Mouse (Mus musculus) heart, adult 10 weeks (tissue): ENCODE results near the gene Pnpla7. TPM values are rescaled to one million over a fixed set of nuclear protein-coding genes. Genes with fewer than 3 reads are reported as not detected.

Experiments used
- polyA plus RNA-seq: library from polyadenylated mRNA; stranded (reverse); fragments of 350-450 nt; fragmentation: Illumina TruSeq; extraction: RNeasy Lipid Tissue Mini Kit (QIAGEN cat#74804); gene quantifications from one replicate; pipeline ENCODE4 v1.2.3, GENCODE M21; 2014; ENCODE audit warnings: low read depth, low replicate concordance

Pnpla7 gene
- polyA plus RNA-seq, result 21.6 TPM

DNA sequence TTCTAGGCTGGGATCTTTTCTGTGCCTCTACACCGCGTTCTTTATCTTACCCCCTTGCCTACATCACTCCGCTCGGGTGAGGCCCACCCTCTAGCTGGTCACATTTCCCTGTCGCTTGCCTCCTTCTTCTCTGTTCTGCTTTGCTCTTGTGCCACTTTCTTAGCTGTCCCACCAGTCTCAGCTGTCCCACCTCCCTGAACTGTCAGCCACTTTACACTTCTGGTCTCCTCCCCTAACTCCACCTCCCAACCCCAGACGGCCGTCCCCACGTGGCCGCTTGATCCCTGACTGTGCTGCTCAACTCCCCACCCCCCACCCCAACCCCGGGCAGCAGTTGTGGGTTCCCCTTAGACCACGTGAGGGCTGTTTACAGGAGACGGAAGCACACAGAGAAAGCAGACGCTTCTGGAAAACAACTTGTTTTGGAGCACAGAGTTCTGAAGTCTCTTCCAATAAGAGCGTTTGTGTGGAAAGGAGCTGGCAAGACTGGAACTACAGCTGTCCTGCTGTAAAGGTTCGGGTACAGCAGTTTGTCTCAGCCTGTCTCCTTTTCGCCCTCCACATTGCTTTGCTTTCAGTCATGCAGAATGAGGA is at the start of gene Pnpla7:
TSS of gene Pnpla7 (plus strand) at position 330 of the 594 bp plus-strand sequence.

DNA sequence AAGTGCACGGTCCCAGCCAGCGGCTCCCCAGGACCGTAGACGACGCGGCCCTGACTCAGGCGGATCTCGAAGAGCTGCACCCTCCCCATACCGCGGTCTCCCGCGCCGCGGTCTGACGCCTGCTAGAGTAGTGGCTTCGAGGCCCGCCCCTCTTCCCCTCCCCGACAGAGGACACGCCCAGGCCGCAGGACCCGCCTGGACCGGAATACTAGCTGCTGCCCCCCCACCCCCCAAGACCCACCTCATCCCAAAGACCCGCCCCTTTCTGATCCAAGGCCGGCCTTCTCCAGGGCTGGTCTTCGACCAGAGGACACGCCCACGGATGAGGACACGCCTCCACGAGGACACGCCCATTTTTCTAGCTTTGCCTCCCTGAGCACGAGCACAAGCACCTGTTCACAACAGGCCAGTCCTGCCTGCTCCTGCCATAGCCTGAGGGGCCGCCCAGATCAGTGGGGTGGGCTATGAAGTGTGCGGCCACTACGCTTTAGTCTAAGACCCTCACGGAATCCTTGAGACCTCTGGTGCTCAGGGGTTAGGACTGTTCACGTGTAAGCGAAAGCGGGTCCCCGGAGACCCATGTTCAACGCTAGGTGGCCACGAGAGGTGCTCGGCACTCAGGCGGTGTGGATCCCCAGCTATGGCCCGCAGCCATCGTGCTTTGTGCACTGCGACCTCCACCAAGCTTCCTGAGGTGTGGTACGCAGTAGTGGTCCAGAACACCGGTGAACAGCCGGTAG is 40.6 kb upstream of the Pnpla7 start, which contains the start of gene Arrdc1:
TSS of gene Arrdc1 (minus strand) at position 196 of the 740 bp plus-strand sequence.

DNA sequence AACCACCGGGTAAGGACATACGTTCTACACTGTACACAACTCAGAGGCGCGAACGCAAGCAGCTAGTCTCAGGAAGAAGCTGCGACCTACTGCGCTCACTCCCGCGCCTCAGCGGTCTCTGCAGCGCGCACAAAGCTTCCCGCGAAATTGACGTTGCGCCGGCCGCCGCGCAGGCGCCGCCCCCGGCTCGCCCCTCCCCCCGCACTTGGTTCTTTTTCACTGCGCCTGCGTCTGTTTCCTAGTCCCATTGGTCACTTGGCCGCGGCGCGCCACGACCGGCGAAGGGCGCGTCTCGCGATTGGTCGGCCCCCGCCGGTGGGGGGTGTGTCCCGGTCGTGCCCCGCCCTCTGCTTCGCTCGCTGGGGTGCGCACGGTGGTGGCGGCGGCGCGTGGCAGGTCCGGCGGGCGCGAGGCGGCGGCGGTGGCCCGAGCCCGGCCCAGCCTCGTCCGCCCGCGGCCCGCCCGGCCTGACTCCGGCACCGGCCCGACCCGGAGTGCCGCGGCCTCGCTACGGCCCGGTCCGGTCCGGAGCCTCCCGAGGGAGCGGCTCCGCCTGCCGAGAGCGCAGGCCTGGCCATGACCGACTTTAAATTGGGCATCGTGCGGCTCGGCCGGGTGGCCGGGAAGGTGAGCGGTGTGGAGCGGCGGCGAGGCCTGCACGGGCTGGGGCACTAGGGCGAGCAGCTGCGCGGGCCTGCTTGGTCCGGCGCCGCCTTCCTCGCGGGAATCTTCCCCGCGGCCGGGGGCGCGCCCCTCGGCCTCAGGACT is 26.2 kb upstream of the Pnpla7 start, which contains the start of gene Zmynd19:
TSS of gene Zmynd19 (plus strand) at position 372 of the 768 bp plus-strand sequence.

DNA sequence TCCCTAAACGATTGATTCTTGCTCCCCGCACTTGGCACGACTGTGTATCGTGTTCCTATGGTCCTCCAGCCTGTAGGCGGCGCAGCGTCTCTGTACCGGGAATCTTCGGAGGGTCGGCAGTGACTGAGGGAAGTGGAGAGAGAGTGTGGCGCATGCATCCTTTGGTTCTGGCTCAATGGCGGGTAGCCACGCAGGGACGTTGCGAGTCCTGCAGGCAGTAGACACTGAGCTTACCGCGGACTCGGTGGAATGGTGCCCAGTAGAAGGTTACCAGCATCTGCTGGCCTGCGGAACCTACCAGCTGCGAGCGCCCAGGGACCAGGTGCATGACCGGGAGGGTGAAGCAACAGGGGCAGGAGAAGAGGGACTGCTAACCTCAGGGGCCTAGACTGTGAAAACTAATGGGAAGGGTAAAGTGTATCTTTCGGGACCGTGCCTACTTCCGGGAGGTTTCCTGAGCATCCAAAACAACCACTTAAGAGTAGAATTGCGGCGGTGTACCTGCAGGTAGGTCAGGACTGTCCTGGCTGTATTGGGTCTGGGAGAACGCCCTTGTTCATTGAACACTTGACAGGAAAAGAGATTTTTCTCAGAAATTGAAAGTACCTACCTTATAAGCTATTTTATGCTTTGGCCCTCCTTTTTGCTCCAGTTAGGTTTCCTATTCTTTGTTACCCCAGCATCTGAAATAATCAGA is 13.4 kb upstream of the Pnpla7 start, which contains the start of gene Dph7:
TSS of gene Dph7 (plus strand) at position 97 of the 697 bp plus-strand sequence.

DNA sequence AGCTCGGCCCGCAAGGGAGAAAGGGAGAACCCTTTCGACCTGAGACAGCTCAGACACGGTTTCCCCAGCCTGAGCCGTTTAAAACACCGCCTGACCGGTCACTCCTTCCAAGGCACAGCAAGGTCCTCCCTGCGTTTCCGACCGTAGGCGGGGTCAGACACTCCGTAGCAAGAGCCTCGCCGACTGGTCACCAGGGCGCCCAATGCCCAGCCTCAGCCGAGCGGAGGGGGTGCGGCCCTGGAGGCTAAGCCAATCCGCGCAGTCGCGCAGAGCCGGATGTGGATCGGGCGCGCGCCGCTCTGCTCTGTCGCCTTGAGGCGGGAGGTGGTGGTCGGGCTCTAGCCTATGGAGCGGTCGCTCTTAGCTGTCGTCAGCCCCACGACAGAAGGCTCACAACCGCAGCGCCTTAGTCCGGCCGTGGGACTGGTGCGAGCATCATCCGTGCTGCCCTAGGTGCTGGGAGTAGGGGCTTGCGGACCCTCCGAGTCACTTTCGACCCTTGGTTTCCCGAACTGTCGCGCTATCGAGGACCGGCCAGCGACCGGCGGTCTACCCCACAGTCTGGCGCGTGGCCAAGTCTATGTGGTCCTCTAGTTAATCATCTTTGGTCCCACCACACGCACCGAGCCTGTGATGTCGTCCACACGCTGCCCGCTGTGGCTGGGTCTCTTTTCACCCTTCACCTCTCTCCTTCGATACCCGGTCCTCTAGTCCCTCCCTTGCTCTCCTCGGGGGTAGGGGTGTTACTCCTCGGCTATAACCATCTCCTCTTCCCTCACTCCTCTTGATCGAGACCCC is 728 bp upstream of the Pnpla7 start, which contains the start of gene Mrpl41:
TSS of gene Mrpl41 (minus strand) at position 193 of the 798 bp plus-strand sequence.

DNA sequence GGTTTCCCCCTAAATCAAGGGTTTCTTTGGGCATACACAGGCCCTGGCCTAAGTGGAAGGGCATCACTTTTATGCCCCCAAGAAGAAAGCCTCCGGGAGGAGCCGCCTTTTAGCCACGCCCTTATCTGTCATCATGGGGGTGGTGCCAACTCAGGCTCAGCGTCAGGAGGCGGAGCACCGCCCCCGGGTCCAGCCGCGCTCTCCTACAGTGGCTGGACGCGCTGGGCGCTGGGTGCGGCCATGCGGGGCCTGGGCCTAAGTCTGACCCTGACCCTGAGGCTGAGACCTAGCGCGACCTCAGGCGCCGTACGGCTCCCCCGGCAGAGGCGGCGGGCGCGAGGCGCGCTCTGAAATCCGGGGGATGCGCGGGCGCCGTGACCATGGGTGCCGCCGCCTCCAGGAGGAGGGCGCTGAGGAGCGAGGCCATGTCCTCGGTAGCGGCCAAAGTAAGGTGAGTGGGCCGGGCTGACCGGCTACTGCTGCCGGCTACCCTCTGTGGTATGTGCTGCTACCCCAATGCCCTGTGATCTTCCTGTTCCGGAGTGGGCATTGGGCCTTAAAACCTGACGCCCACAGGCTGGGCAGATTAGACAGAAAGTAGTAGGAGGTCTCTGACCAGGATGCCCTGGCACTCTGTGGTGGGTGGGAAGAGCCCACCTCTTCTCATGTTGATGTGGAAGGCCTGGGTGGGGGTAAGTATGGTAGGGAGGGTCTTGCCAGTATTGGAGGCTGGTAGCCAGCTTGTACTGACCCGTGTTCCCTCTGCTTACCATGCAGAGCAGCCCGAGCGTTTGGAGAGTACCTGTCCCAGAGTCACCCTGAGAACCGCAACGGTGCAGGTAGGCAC is 78.6 kb downstream of the Pnpla7 start, which contains the start of gene Nsmf:
TSS of gene Nsmf (plus strand) at position 135 of the 847 bp plus-strand sequence.

DNA sequence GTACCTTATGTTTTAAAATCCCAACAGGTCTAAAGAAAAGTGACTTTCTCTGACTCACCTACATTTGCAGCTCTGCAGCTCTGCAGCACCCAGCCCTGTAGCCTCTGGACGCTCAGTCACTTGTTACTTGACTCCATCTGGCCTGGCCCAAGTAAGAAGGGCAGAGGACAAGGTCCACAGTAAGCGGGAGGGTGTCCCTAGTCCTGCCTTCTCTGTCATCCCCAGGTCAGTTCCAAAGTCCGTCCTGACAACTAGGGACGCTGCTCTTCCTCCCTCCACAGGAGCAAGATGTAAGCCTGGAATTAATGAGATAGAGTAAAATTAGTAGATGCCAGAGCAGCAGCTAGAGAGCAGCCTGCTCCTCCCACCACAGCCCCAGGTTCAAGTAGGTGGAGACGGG is 104.2 kb downstream of the Pnpla7 start, which contains the start of gene Entpd8:
TSS of gene Entpd8 (plus strand) at position 229 of the 400 bp plus-strand sequence.

DNA sequence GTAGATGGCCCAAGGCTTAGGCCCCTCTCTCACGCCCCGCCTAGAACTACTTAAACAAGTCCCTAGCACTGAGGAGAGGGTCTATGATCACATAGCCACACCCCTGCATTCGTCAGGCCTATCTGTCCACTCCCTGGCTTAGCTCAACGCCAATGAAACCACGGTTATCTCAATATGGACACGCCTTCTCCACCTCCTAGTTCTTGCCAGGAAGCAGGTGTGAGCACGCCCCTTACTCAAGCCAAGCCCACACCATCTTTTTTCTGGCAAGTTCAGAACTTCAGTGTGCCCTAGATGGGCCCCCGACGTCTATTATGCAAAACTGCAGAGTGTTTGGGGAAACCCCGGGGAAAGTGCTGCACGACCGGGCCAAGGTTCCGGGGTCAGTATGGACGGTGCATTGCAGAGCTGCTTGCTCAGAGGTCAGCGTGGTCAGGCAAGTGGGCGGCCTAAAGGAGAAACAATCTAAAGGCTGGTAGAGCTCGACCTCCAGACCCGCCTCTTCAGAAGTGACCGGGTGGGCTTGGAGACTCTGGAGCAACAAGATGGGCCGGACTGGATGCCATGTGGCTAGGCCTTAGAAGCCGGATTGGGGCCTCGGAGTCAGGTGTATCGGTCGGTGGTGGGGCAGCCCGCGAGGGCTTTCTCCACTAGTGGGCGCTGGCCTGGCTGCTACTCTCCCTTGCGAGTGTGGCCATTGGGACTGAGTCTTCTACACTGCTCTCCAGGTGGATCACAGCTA is 119.4 kb downstream of the Pnpla7 start, which contains the start of gene Noxa1:
TSS of gene Noxa1 (minus strand) at position 41 of the 742 bp plus-strand sequence.

Other genes with a start within 250 kb of the Pnpla7 start
- not detected for gene Cacna1b, start 212.9 kb upstream of the Pnpla7 start, polyA plus RNA-seq
- 16.0 TPM for gene Ehmt1, start 56.4 kb upstream of the Pnpla7 start, polyA plus RNA-seq
- 9.0 TPM for gene Arrdc1, start 40.8 kb upstream of the Pnpla7 start, polyA plus RNA-seq
- gene Zmynd19, start 26.2 kb upstream of the Pnpla7 start, polyA plus RNA-seq, result 15.5 TPM
- gene Dph7, start 13.6 kb upstream of the Pnpla7 start, polyA plus RNA-seq, result 9.7 TPM
- gene Mrpl41, start 935 bp upstream of the Pnpla7 start, polyA plus RNA-seq, result 116 TPM
- gene Nsmf, start 78.3 kb downstream of the Pnpla7 start, polyA plus RNA-seq, result 27.4 TPM
- gene Entpd8, start 104.3 kb downstream of the Pnpla7 start, polyA plus RNA-seq, result not detected
- gene Noxa1, start 119.1 kb downstream of the Pnpla7 start, polyA plus RNA-seq, result not detected
- 9.5 TPM for gene Nrarp, start 204.7 kb downstream of the Pnpla7 start, polyA plus RNA-seq
- 4.8 TPM for gene Tor4a, start 220.9 kb downstream of the Pnpla7 start, polyA plus RNA-seq
- gene Nelfb, start 235.5 kb downstream of the Pnpla7 start, polyA plus RNA-seq, result 34.5 TPM
- gene Stpg3, start 238.6 kb downstream of the Pnpla7 start, polyA plus RNA-seq, result not detected
- not detected for gene Fam166a, start 242.7 kb downstream of the Pnpla7 start, polyA plus RNA-seq
- 275 TPM for gene Tubb4b, start 248.7 kb downstream of the Pnpla7 start, polyA plus RNA-seq